Mouse (Mus musculus) heart, embryonic 15.5 days (tissue): ENCODE results near the gene Gm4553. TPM values are rescaled to one million over a fixed set of nuclear protein-coding genes. Genes with fewer than 3 reads are reported as not detected.
"Not testable (repeated sequence)": the region's sequence is repeated elsewhere in the genome, so short reads cannot be mapped to it uniquely, and the experiment has no call there.

Source experiments
- ATAC-seq: fragments of 200-750 bp; cut with Nextera tagmentation; replicated peaks from 2 replicates; pipeline ENCODE4 v1.8.0; 2017; ENCODE audit warnings: low read depth, moderate TSS enrichment; ENCODE audit not compliant: insufficient number of reproducible peaks, insufficient read depth, low FRiP score
- H3K27ac ChIP-seq: fragments of 300-500 bp; sonication (generic); 2 replicates; pipeline ENCODE4 v1.5.1; 2015; ENCODE audit warnings: mild to moderate bottlenecking, inconsistent platforms
- H3K27me3 ChIP-seq: fragments of 300-500 bp; sonication (generic); 2 replicates; pipeline ENCODE4 v1.6.1; 2015; ENCODE audit warnings: inconsistent platforms
- H3K36me3 ChIP-seq: fragments of 300-500 bp; sonication (generic); 2 replicates; pipeline ENCODE4 v1.6.1; 2015; ENCODE audit warnings: mild to moderate bottlenecking, inconsistent platforms
- H3K4me1 ChIP-seq: fragments of 300-500 bp; sonication (generic); replicated peaks from 2 replicates; pipeline ENCODE4 v1.6.1; 2015; ENCODE audit warnings: inconsistent platforms
- H3K4me2 ChIP-seq: fragments of 300-500 bp; sonication (generic); 2 replicates; pipeline ENCODE4 v1.6.1; 2015; ENCODE audit warnings: inconsistent platforms, mild to moderate bottlenecking, moderate library complexity
- H3K4me3 ChIP-seq: fragments of 300-500 bp; sonication (generic); 2 replicates; pipeline ENCODE4 v1.5.1; 2015; ENCODE audit warnings: mild to moderate bottlenecking, inconsistent platforms
- H3K9ac ChIP-seq: fragments of 300-500 bp; sonication (generic); 2 replicates; pipeline ENCODE4 v1.6.1; 2015; ENCODE audit warnings: mild to moderate bottlenecking, inconsistent platforms
- H3K9me3 ChIP-seq: fragments of 300-500 bp; sonication (generic); replicated peaks from 2 replicates; pipeline ENCODE4 v1.6.1; 2016; ENCODE audit warnings: inconsistent platforms
- WGBS: fragments of 180-500 bp; shearing (Covaris S2); methylation state at CpG from one replicate; pipeline ENCODE4 v1.1.7; 2015; ENCODE audit warnings: mixed read lengths; 5-methylcytosine and 5-hydroxymethylcytosine counted together
- polyA plus RNA-seq: library from polyadenylated mRNA; unstranded; fragments of >200 nt; fragmentation: Nextera tagmentation; extraction: Ambion mirVana; gene quantifications from 2 replicates; pipeline ENCODE4 v1.2.1, GENCODE M21; 2015

Gm4553 gene
- not detected in 2 replicates for polyA plus RNA-seq

- H3K27ac ChIP-seq, H3K27me3 ChIP-seq, H3K4me2 ChIP-seq, H3K4me1 ChIP-seq, H3K9me3 ChIP-seq, H3K4me3 ChIP-seq, H3K36me3 ChIP-seq, H3K9ac ChIP-seq, ATAC-seq: not testable (repeated sequence)
These were observed at the start of gene Gm4553 for GRCm38 (mm10) chr7:142165639-142166038. Gene Gm4553, minus strand, starts transcription at chr7:142165739.

- not testable (repeated sequence) for H3K4me2 ChIP-seq, H3K4me3 ChIP-seq, H3K9ac ChIP-seq, ATAC-seq, H3K9me3 ChIP-seq, H3K27ac ChIP-seq, H3K4me1 ChIP-seq, H3K27me3 ChIP-seq, H3K36me3 ChIP-seq
- WGBS = 44% methylated on average over 1 of the region's 1 CpGs
These were observed 46.6 kb upstream of the Gm4553 start for GRCm38 (mm10) chr7:142212136-142212535.

GRCm38 (mm10) chr7:142211559-142211958, 46.0 kb upstream of the Gm4553 start, which contains the start of gene Gm7579:
Gene Gm7579, plus strand, starts transcription at chr7:142211859.
- no peak for ATAC-seq
- no peak within 1 kb of the TSS for H3K27ac ChIP-seq
- no peak within 1 kb of the TSS for H3K4me3 ChIP-seq
- H3K4me2 ChIP-seq = no peak within 1 kb of the TSS
- H3K27me3 ChIP-seq = no peaks in the 10 kb centered on the region; the same call in 1 of the 2 replicates
- no peaks in the 10 kb centered on the region for H3K9me3 ChIP-seq
- no peaks in the 10 kb centered on the region for H3K4me1 ChIP-seq
- 50% methylated on average over 1 of the region's 1 CpGs for WGBS
- no peaks in the 10 kb centered on the region for H3K36me3 ChIP-seq
- H3K9ac ChIP-seq = no peak within 1 kb of the TSS

GRCm38 (mm10) chr7:142206891-142207290, 41.4 kb upstream of the Gm4553 start:
- not testable (repeated sequence) for H3K36me3 ChIP-seq, H3K4me2 ChIP-seq, H3K4me3 ChIP-seq, H3K9me3 ChIP-seq, H3K4me1 ChIP-seq, H3K27me3 ChIP-seq, H3K9ac ChIP-seq, H3K27ac ChIP-seq, ATAC-seq
- 80% methylated on average over 5 of the region's 5 CpGs for WGBS

- no peaks in the 10 kb centered on the region for H3K36me3 ChIP-seq
- no peak overlapping the region for H3K9ac ChIP-seq
- H3K4me1 ChIP-seq = no peaks in the 10 kb centered on the region
- H3K27me3 ChIP-seq = no peaks in the 10 kb centered on the region
- no peak for ATAC-seq
- no peak overlapping the region for H3K4me3 ChIP-seq
- no peak overlapping the region for H3K27ac ChIP-seq
- H3K9me3 ChIP-seq = no peaks in the 10 kb centered on the region
- no peak overlapping the region for H3K4me2 ChIP-seq
These were observed 39.9 kb upstream of the Gm4553 start for GRCm38 (mm10) chr7:142205488-142205887.

- Histone ChIP-seq H3K4me3 (no peak within 1 kb of the TSS), H3K36me3 (no peaks in the 10 kb centered on the region), H3K4me1 (no peaks in the 10 kb centered on the region), H3K9me3 (no peaks in the 10 kb centered on the region), H3K4me2 (no peak within 1 kb of the TSS), H3K27me3 (no peaks in the 10 kb centered on the region), H3K27ac (no peak within 1 kb of the TSS), H3K9ac (no peak within 1 kb of the TSS)
- WGBS = 54% methylated on average over 1 of the region's 1 CpGs
- ATAC-seq = no peak
These were observed 35.5 kb upstream of the Gm4553 start, which contains the start of gene Krtap5-3 for GRCm38 (mm10) chr7:142201064-142201463. Gene Krtap5-3, plus strand, starts transcription at chr7:142201364.

- Histone ChIP-seq H3K9me3 (no peaks in the 10 kb centered on the region), H3K4me1 (no peaks in the 10 kb centered on the region), H3K27ac (no peak overlapping the region), H3K4me2 (no peak overlapping the region), H3K9ac (no peak overlapping the region), H3K36me3 (no peaks in the 10 kb centered on the region), H3K27me3 (no peaks in the 10 kb centered on the region), H3K4me3 (no peak overlapping the region)
- ATAC-seq = no peak
- 64% methylated on average over 2 of the region's 2 CpGs for WGBS
These were observed 33.2 kb upstream of the Gm4553 start for GRCm38 (mm10) chr7:142198748-142199147.

GRCm38 (mm10) chr7:142190289-142190688, 24.8 kb upstream of the Gm4553 start, which contains the start of gene Gm10153:
Gene Gm10153, minus strand, starts transcription at chr7:142190389.
- Histone ChIP-seq H3K36me3 (no peaks in the 10 kb centered on the region), H3K4me2 (no peak within 1 kb of the TSS), H3K9ac (no peak within 1 kb of the TSS), H3K4me3 (no peak within 1 kb of the TSS), H3K4me1 (no peaks in the 10 kb centered on the region), H3K27me3 (no peaks in the 10 kb centered on the region), H3K9me3 (no peaks in the 10 kb centered on the region), H3K27ac (no peak within 1 kb of the TSS)
- ATAC-seq = no peak
- WGBS = 26% methylated on average over 2 of the region's 2 CpGs

- Histone ChIP-seq H3K9me3 (no peaks in the 10 kb centered on the region), H3K4me3 (no peak overlapping the region), H3K27ac (no peak overlapping the region), H3K27me3 (no peaks in the 10 kb centered on the region), H3K4me1 (no peaks in the 10 kb centered on the region), H3K9ac (no peak overlapping the region), H3K4me2 (no peak overlapping the region), H3K36me3 (no peaks in the 10 kb centered on the region)
- 67% methylated on average over 2 of the region's 2 CpGs for WGBS
- no peak for ATAC-seq
These were observed 22.6 kb upstream of the Gm4553 start for GRCm38 (mm10) chr7:142188156-142188555.

GRCm38 (mm10) chr7:142181021-142181420, 15.5 kb upstream of the Gm4553 start:
- Histone ChIP-seq H3K4me1 (no peaks in the 10 kb centered on the region), H3K9ac (no peak overlapping the region), H3K4me3 (no peak overlapping the region), H3K27me3 (no peaks in the 10 kb centered on the region), H3K27ac (no peak overlapping the region), H3K4me2 (no peak overlapping the region), H3K36me3 (no peaks in the 10 kb centered on the region), H3K9me3 (no peaks in the 10 kb centered on the region)
- WGBS = 30% methylated on average over 1 of the region's 1 CpGs
- no peak for ATAC-seq

GRCm38 (mm10) chr7:142178685-142179084, 13.1 kb upstream of the Gm4553 start:
- ATAC-seq = no peak
- 64% methylated on average over 1 of the region's 1 CpGs for WGBS
- Histone ChIP-seq H3K27ac (no peak overlapping the region), H3K9me3 (no peaks in the 10 kb centered on the region), H3K9ac (no peak overlapping the region), H3K27me3 (no peaks in the 10 kb centered on the region), H3K4me2 (no peak overlapping the region), H3K36me3 (no peaks in the 10 kb centered on the region), H3K4me1 (no peaks in the 10 kb centered on the region), H3K4me3 (no peak overlapping the region)

- not testable (repeated sequence) for H3K4me3 ChIP-seq, ATAC-seq
These were observed 10.4 kb upstream of the Gm4553 start, which contains the start of gene Krtap5-2 for GRCm38 (mm10) chr7:142175905-142176304. Gene Krtap5-2, minus strand, starts transcription at chr7:142176005.

More at GRCm38 (mm10) chr7:142175905-142176304, 10.4 kb upstream of the Gm4553 start, which contains the start of gene Krtap5-2:
- H3K9me3 ChIP-seq, H3K4me2 ChIP-seq, H3K27ac ChIP-seq, H3K36me3 ChIP-seq, H3K27me3 ChIP-seq, H3K4me1 ChIP-seq, H3K9ac ChIP-seq: not testable (repeated sequence)
